Mouse (Mus musculus) liver, embryonic 14.5 days (tissue): ENCODE data around the gene Siah1b. TPM values are rescaled to one million over a fixed set of nuclear protein-coding genes. Genes with fewer than 3 reads are reported as not detected.

Experiments
- ATAC-seq: fragments of 200-750 bp; cut with Nextera tagmentation; 2 replicates; pipeline ENCODE4 v1.8.0; 2017; ENCODE audit warnings: moderate number of reproducible peaks, mild to moderate bottlenecking, moderate library complexity; ENCODE audit not compliant: insufficient read depth
- DNase-seq, 3 experiments: peaks; one replicate each; pipeline ENCODE4 v3.0.0-alpha.2; 2012 to 2013; ENCODE audit warnings: low read depth in 3 of 3, low spot score in 3 of 3
- H3K27ac ChIP-seq: fragments of 300-500 bp; sonication (generic); 2 replicates; pipeline ENCODE4 v1.5.1; 2014; ENCODE audit warnings: moderate library complexity, mild to moderate bottlenecking, control low read depth, inconsistent platforms
- H3K27me3 ChIP-seq: fragments of 300-500 bp; sonication (generic); 2 replicates; pipeline ENCODE4 v1.6.1; 2014; ENCODE audit warnings: mild to moderate bottlenecking, low read length, moderate library complexity; ENCODE audit not compliant: control insufficient read depth, insufficient read depth
- H3K36me3 ChIP-seq: fragments of 300-500 bp; sonication (generic); replicated peaks from 2 replicates; pipeline ENCODE4 v1.6.1; 2014; ENCODE audit warnings: low read depth; ENCODE audit not compliant: control insufficient read depth, insufficient read depth
- H3K4me1 ChIP-seq, 2 experiments: fragments of 200-500 bp in 1 of 2; fragments of 300-500 bp in 1 of 2; sonication (generic) in 1 of 2; replicated peaks; 2 replicates each; pipeline ENCODE4 v1.6.1; 2012 to 2014; ENCODE audit warnings: antibody characterized with exemption in 1 of 2, inconsistent platforms in 1 of 2, low read length in 1 of 2; ENCODE audit not compliant: control insufficient read depth in 2 of 2, insufficient read depth in 2 of 2
- H3K4me2 ChIP-seq: fragments of 300-500 bp; sonication (generic); 2 replicates; pipeline ENCODE4 v1.6.1; 2014; ENCODE audit warnings: low read depth, mild to moderate bottlenecking, control low read depth, moderate library complexity
- H3K4me3 ChIP-seq, 2 experiments: fragments of 200-500 bp in 1 of 2; fragments of 300-500 bp in 1 of 2; sonication (generic) in 1 of 2; 2 replicates each; pipeline ENCODE4 v1.5.1; 2012 to 2014; ENCODE audit warnings: low read depth in 2 of 2, low read length in 2 of 2, mild to moderate bottlenecking in 2 of 2, control low read depth in 1 of 2, inconsistent platforms in 1 of 2, moderate library complexity in 1 of 2; ENCODE audit not compliant: insufficient read depth in 1 of 2
- H3K9ac ChIP-seq: fragments of 300-500 bp; sonication (generic); replicated peaks from 2 replicates; pipeline ENCODE4 v1.6.1; 2014; ENCODE audit warnings: mild to moderate bottlenecking, control low read depth, moderate library complexity
- H3K9me3 ChIP-seq: fragments of 300-500 bp; sonication (generic); 2 replicates; pipeline ENCODE4 v1.6.1; 2016; ENCODE audit warnings: low read length, mixed read lengths; ENCODE audit not compliant: control insufficient read depth
- CTCF ChIP-seq: IDR thresholded peaks from 2 replicates; pipeline ENCODE4 v1.5.1; 2016; ENCODE audit warnings: antibody characterized with exemption, low read depth, control low read depth
- EP300 ChIP-seq: IDR thresholded peaks from 2 replicates; pipeline ENCODE4 v1.6.1; 2016; ENCODE audit warnings: antibody characterized with exemption, low read depth
- WGBS: fragments of 180-500 bp; shearing (Covaris S2); extraction: QIAGEN DNeasy Blood & Tissue Kit; methylation state at CpG from one replicate; pipeline ENCODE4 v1.1.7; 2014; ENCODE audit not compliant: insufficient replicate concordance; 5-methylcytosine and 5-hydroxymethylcytosine counted together
- polyA plus RNA-seq, 2 experiments: library from polyadenylated mRNA; depleted of rRNA in 1 of 2; stranded (reverse) in 1 of 2; unstranded in 1 of 2; fragments of >200 nt; fragmentation: Nextera tagmentation in 1 of 2; extraction: Ambion mirVana in 1 of 2; gene quantifications; 2 replicates each; pipeline versions ENCODE4 v1.2.1 to v1.2.3; 2012 to 2014

Siah1b gene
- polyA plus RNA-seq, 2 experiments: 11.7 to 15.5 TPM

- Histone ChIP-seq H3K9ac (no peak overlapping the region), H3K4me2 (no peak overlapping the region), H3K27me3 (no peaks in the 10 kb centered on the region), H3K4me3 (no peak overlapping the region), H3K4me1 (no peaks in the 10 kb centered on the region), H3K27ac (no peak overlapping the region), H3K9me3 (no peaks in the 10 kb centered on the region), H3K36me3 (no peaks in the 10 kb centered on the region)
- ATAC-seq (no peak), DNase-seq (no peak)
- 33% methylated on average over 4 of the region's 4 CpGs for WGBS
- TF ChIP-seq CTCF: no peak
- no peak for TF ChIP-seq EP300
These were observed 17.2 kb downstream of the Siah1b start for GRCm38 (mm10) chrX:164059070-164059469.

DNA sequence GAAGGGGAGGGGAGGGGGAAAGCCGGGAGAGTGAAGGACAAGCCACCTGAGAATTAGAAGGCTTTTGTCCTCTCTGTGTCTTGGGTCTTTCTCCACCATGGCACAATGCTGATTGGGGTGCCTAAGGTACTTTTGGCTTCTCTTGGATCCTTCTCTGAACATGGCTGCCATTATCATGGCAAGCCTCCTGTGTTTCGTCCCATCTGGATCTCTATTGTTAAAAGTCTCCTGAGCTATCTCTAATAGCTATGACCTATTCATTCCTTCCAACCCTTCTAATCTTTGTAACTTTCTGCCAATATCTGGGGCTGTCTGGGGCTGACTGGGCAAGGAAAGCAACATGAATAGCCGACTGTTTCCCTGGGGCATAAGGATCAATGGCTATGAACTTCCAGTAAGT, 17.8 kb downstream of the Siah1b start:
- Histone ChIP-seq H3K9ac (no peak overlapping the region), H3K4me1 (no peaks in the 10 kb centered on the region), H3K4me2 (no peak overlapping the region), H3K9me3 (no peaks in the 10 kb centered on the region), H3K27me3 (no peaks in the 10 kb centered on the region), H3K36me3 (no peaks in the 10 kb centered on the region), H3K27ac (no peak overlapping the region), H3K4me3 (no peak overlapping the region)
- no peak for DNase-seq
- no peak for TF ChIP-seq EP300
- TF ChIP-seq CTCF: no peak
- ATAC-seq: no peak
- WGBS: 61% methylated on average over 3 of the region's 3 CpGs

- Histone ChIP-seq H3K4me3 (no peak overlapping the region), H3K4me2 (no peak overlapping the region), H3K4me1 (no peaks in the 10 kb centered on the region), H3K27me3 (no peaks in the 10 kb centered on the region), H3K9ac (no peak overlapping the region), H3K27ac (no peak overlapping the region), H3K36me3 (no peaks in the 10 kb centered on the region), H3K9me3 (no peaks in the 10 kb centered on the region)
- 28% methylated on average over 4 of the region's 4 CpGs for WGBS
- TF ChIP-seq CTCF (no peak), EP300 (peak; percentile 25; the same call in 1 of the 2 replicates)
- peak; percentile 62 for ATAC-seq
- no peak for DNase-seq
These were observed 20.6 kb downstream of the Siah1b start for GRCm38 (mm10) chrX:164055726-164056125.

GRCm38 (mm10) chrX:164046736-164047135, 29.6 kb downstream of the Siah1b start:
- Histone ChIP-seq H3K9ac (no peak overlapping the region), H3K36me3 (no peaks in the 10 kb centered on the region), H3K4me1 (no peaks in the 10 kb centered on the region), H3K4me2 (no peak overlapping the region), H3K4me3 (no peak overlapping the region), H3K27ac (no peak overlapping the region), H3K9me3 (no peaks in the 10 kb centered on the region), H3K27me3 (no peaks in the 10 kb centered on the region)
- TF ChIP-seq EP300: no peak
- no peak for TF ChIP-seq CTCF
- WGBS: 32% methylated on average over 2 of the region's 2 CpGs
- DNase-seq: no peak
- no peak for ATAC-seq

- no peaks in the 10 kb centered on the region for H3K9me3 ChIP-seq
- DNase-seq (no peak), ATAC-seq (no peak)
- 59% methylated on average over 13 of the region's 13 CpGs for WGBS
- no peak overlapping the region for H3K4me2 ChIP-seq
- no peak overlapping the region for H3K4me3 ChIP-seq
- no peak overlapping the region for H3K27ac ChIP-seq
- no peak for TF ChIP-seq CTCF
- no peak overlapping the region for H3K9ac ChIP-seq
- no peaks in the 10 kb centered on the region for H3K27me3 ChIP-seq
- H3K36me3 ChIP-seq: no peaks in the 10 kb centered on the region
- no peaks in the 10 kb centered on the region for H3K4me1 ChIP-seq
These were observed 34.2 kb downstream of the Siah1b start for GRCm38 (mm10) chrX:164042069-164042468.
